Mouse (Mus musculus) lung, postnatal 0 days (tissue): ENCODE results near the gene Ippk. TPM values are rescaled to one million over a fixed set of nuclear protein-coding genes. Genes with fewer than 3 reads are reported as not detected.

Experiments
- ATAC-seq: fragments of 200-750 bp; cut with Nextera tagmentation; 2 replicates; pipeline ENCODE4 v1.8.0; 2017; ENCODE audit warnings: moderate library complexity
- DNase-seq: peaks from one replicate; pipeline ENCODE4 v3.0.0-alpha.2; 2016; ENCODE audit warnings: low spot score
- H3K27ac ChIP-seq: fragments of 300-500 bp; sonication (generic); 2 replicates; pipeline ENCODE4 v1.5.1; 2014; ENCODE audit warnings: antibody characterized with exemption, mild to moderate bottlenecking, low read length, mixed read lengths
- H3K27me3 ChIP-seq: fragments of 300-500 bp; sonication (generic); replicated peaks from 2 replicates; pipeline ENCODE4 v1.6.1; 2014; ENCODE audit warnings: low read length, mixed read lengths; ENCODE audit not compliant: insufficient read depth
- H3K36me3 ChIP-seq: fragments of 300-500 bp; sonication (generic); 2 replicates; pipeline ENCODE4 v1.6.1; 2014; ENCODE audit warnings: low read length, mixed read lengths; ENCODE audit not compliant: insufficient read depth
- H3K4me1 ChIP-seq: fragments of 300-500 bp; sonication (generic); 2 replicates; pipeline ENCODE4 v1.6.1; 2014; ENCODE audit warnings: antibody characterized with exemption, low read depth, low read length, mixed read lengths; ENCODE audit not compliant: insufficient read depth
- H3K4me2 ChIP-seq: fragments of 300-500 bp; sonication (generic); replicated peaks from 2 replicates; pipeline ENCODE4 v1.6.1; 2014; ENCODE audit warnings: low read depth, mild to moderate bottlenecking, low read length, moderate library complexity, mixed read lengths
- H3K4me3 ChIP-seq: fragments of 300-500 bp; sonication (generic); 2 replicates; pipeline ENCODE4 v1.5.1; 2014; ENCODE audit warnings: low read depth, low read length
- H3K9ac ChIP-seq: fragments of 300-500 bp; sonication (generic); replicated peaks from 2 replicates; pipeline ENCODE4 v1.6.1; 2014; ENCODE audit warnings: low read depth, mild to moderate bottlenecking
- H3K9me3 ChIP-seq: fragments of 300-500 bp; sonication (generic); 2 replicates; pipeline ENCODE4 v1.6.1; 2016; ENCODE audit warnings: low read length, mixed read lengths
- CTCF ChIP-seq: IDR thresholded peaks from 2 replicates; pipeline ENCODE4 v1.5.1; 2016; ENCODE audit warnings: antibody characterized with exemption, mild to moderate bottlenecking
- EP300 ChIP-seq: IDR thresholded peaks from 2 replicates; pipeline ENCODE4 v1.6.1; 2016; ENCODE audit warnings: antibody characterized with exemption, mild to moderate bottlenecking, control low read depth
- WGBS: fragments of 180-500 bp; shearing (Covaris S2); extraction: QIAGEN DNeasy Blood & Tissue Kit; methylation state at CpG from one replicate; pipeline ENCODE4 v1.1.7; 2014; 5-methylcytosine and 5-hydroxymethylcytosine counted together
- polyA plus RNA-seq: library from polyadenylated mRNA; unstranded; fragments of >200 nt; fragmentation: Nextera tagmentation; extraction: Ambion mirVana; gene quantifications from 2 replicates; pipeline ENCODE4 v1.2.1, GENCODE M21; 2015

Gene Ippk
- polyA plus RNA-seq, 1 experiment from 2014 or later = 12.6 TPM

DNA sequence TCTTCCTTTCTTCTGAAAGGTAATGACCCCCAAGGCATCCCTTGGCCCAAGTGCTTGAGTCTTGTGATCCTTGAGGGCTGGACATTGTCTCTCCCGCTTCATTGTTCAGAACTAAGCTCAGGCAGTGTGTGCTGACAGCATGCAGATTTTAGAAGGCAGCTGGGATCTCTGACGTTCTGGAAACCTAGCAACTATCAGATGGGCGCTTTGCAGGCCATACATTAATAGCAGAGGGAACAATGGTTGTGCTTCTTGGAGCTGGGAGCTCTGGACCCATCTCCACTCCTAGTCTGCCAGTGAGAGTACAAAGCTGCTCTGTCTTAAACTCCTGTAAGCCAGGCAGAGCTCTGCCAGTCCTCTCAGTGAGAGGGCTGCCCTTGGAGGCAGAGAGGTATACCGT is 15.1 kb downstream of the Ippk start:
- 0 out of 2 replicates have a peak overlapping the region, but pooled peaks have one; percentile 26 for H3K27ac ChIP-seq

DNA sequence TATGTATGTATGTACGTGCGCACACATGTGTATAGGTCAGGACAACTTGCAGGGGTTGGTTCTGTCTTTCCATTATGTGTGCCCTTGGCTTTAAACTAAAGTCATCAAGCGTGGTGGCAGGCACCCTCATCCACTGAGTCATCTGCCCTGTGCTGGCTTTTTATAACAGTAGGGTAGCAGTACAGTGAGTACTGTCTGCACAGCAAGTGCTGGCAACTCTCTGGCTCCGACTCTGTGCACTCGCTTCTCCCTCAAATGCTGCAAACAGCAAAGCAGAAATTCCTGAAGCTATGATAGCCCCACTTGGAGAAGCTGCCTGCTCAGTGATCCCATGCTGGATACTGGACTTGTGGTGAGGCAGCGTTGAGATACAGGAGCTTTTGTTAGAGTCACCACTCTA is 23.4 kb downstream of the Ippk start:
- H3K4me2 ChIP-seq = no peak overlapping the region
- no peak overlapping the region for H3K9ac ChIP-seq
- no peaks in the 10 kb centered on the region for H3K27me3 ChIP-seq
- no peaks in the 10 kb centered on the region for H3K9me3 ChIP-seq
- DNase-seq (no peak), ATAC-seq (no peak)
- peaks cover 9% of the 10 kb centered on the region; the same call in 1 of the 2 replicates for H3K36me3 ChIP-seq
- no peaks in the 10 kb centered on the region for H3K4me1 ChIP-seq
- H3K27ac ChIP-seq = no peak overlapping the region
- TF ChIP-seq CTCF = no peak
- TF ChIP-seq EP300 = no peak
- WGBS = 97% methylated on average over 6 of the region's 6 CpGs
- H3K4me3 ChIP-seq = no peak overlapping the region

More for the DNA sequence above, 15.1 kb downstream of the Ippk start:
- H3K9me3 ChIP-seq = no peaks in the 10 kb centered on the region
- TF ChIP-seq EP300 (no peak), CTCF (no peak)
- peak; percentile 41 for DNase-seq
- H3K4me2 ChIP-seq = no peak overlapping the region
- H3K4me3 ChIP-seq = no peak overlapping the region
- ATAC-seq = peak; percentile 37; the same call in 1 of the 2 replicates
- H3K4me1 ChIP-seq = no peaks in the 10 kb centered on the region
- 0 out of 2 replicates have a peak, but pooled peaks cover 14% of the 10 kb centered on the region for H3K36me3 ChIP-seq
- H3K9ac ChIP-seq = no peak overlapping the region
- H3K27me3 ChIP-seq = no peaks in the 10 kb centered on the region
- WGBS = 68% methylated on average over 4 of the region's 4 CpGs

DNA sequence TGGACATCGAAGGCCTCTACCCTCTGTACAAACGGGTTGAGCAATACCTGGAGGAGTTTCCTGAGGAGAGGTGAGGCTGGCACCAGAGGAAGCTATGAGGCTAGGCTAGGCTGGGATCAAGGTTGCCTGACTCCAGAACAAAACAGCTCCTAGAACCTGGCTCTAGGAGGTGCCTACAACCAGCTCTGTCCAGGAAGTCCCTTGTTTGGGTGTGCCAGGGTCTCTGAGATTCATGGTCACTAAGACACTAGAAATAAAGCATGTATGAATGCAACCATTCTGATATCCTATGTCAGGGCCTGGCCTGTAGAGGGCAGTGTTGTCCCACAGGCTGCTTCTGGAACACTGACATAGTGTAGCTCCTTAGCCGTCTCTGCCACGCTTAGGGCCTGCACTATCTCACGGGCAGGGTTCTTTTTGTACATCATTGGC is 28.3 kb downstream of the Ippk start:
- H3K4me1 ChIP-seq = no peaks in the 10 kb centered on the region
- no peaks in the 10 kb centered on the region for H3K9me3 ChIP-seq
- DNase-seq = peak; percentile 91
- peak; percentile 90 for ATAC-seq
- H3K27me3 ChIP-seq = no peaks in the 10 kb centered on the region
- WGBS = 27% methylated on average over 5 of the region's 5 CpGs
- no peak overlapping the region for H3K4me2 ChIP-seq
- H3K27ac ChIP-seq = no peak overlapping the region
- no peaks in the 10 kb centered on the region; the same call in 1 of the 2 replicates for H3K36me3 ChIP-seq
- no peak overlapping the region for H3K4me3 ChIP-seq
- TF ChIP-seq EP300 (no peak), CTCF (peak; percentile 99)
- no peak overlapping the region for H3K9ac ChIP-seq

DNA sequence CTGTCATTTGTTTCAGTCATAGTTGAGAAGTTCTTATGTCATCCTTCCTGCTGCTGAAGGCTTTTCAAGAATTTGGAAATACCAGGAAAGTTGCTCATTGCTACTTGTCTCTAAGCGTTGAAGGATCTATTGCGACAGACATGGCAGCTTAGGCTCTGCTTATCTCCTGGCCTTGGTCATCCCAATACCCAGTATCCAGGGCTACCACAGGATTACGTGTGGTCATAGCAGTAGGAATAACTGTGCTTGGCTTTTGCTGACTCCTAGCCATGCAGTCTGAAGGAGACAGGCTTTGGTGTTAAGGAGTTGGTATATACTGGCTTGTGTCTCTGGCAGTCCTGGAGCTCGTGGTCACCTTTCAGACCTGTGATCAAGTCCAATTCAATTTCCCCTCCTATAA is 39.2 kb downstream of the Ippk start:
- peak overlapping the region; percentile 78 for H3K27ac ChIP-seq
- TF ChIP-seq EP300 (no peak), CTCF (no peak)
- ATAC-seq (peak; percentile 32), DNase-seq (peak; percentile 84)
- no peaks in the 10 kb centered on the region for H3K27me3 ChIP-seq
- H3K9ac ChIP-seq = no peak overlapping the region
- no peaks in the 10 kb centered on the region for H3K4me1 ChIP-seq
- peaks cover 13% of the 10 kb centered on the region for H3K36me3 ChIP-seq
- H3K9me3 ChIP-seq = no peaks in the 10 kb centered on the region
- 58% methylated on average over 4 of the region's 4 CpGs for WGBS
- H3K4me3 ChIP-seq = no peak overlapping the region
- H3K4me2 ChIP-seq = no peak overlapping the region

DNA sequence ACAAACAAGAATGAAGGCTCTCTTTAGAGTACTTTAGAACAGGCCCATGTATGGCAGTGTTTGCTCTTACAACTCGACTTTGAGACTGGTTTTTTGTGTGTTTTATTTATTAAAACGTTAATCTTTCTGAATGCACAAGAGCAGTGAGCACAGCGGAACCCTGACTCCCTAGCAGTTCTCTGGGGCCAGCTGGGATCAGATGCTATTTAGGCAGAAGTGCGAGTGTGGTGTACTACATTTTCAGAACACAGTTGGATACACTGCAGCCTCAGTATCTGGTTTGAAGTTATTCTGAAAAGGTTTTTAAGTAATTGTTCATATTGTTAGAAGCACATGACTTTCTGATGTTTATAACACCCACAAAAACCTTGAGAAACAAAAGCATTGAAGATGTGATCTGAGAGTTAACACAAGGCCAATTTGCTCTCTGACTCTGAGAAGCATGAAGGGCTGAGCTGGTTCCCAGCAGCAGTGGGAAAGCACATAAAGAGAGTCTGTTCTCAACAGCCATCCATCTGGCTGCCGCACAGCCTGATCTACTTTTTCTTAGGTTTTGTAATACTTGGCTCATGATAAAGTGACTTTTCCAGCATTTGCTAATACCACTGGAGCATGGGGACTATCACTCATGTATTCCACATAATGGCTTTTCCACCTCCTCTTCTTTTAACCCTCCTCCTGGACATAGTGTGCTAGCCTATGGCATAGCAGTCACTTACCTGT is 39.8 kb downstream of the Ippk start:
- ATAC-seq = peak; percentile 63
- TF ChIP-seq CTCF (no peak), EP300 (no peak; the same call in 1 of the 2 replicates)
- Histone ChIP-seq H3K4me1 (no peaks in the 10 kb centered on the region), H3K27me3 (no peaks in the 10 kb centered on the region), H3K9ac (no peak overlapping the region), H3K4me3 (no peak overlapping the region), H3K9me3 (no peaks in the 10 kb centered on the region), H3K27ac (peak overlapping the region; percentile 78), H3K36me3 (peaks cover 13% of the 10 kb centered on the region), H3K4me2 (no peak overlapping the region)
- 50% methylated on average over 5 of the region's 5 CpGs for WGBS
- DNase-seq = peak; percentile 68

DNA sequence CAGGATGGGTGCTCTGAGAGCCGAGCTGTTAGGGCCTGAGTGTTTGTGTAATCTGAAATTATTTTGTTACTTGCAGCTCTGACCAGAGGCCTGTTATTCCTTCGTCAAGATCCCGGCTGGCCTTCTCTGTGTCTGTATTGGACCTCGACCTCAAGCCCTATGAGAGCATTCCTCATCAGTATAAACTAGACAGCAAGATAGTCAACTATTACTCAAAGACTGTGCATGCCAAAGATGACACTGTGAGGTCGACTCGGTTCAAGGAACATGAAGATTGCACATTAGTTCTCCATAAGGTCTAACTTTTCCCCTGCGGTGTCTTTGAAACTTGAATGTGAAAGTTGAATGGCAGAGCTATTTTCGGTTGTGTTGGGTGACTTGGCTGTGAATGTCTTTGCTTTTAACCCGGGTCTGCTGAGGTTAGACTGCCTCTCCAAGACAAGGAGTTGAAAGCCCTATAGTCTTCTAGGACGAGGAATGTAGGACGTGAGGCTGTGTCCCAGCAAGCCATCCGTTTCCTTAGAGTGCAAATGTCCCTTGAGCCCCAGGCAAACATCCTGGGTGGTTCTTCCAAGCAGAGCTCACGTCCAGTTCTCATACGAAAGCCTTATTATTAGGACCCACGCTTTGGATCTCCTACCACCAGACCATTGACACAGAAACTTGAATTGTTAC is 40.5 kb downstream of the Ippk start:
- peak; percentile 84 for ATAC-seq
- H3K27ac ChIP-seq = peak overlapping the region; percentile 78

More for the DNA sequence above, 40.5 kb downstream of the Ippk start:
- Histone ChIP-seq H3K4me2 (no peak overlapping the region), H3K9ac (no peak overlapping the region), H3K27me3 (no peaks in the 10 kb centered on the region), H3K4me3 (no peak overlapping the region), H3K36me3 (peaks cover 13% of the 10 kb centered on the region), H3K9me3 (no peaks in the 10 kb centered on the region), H3K4me1 (no peaks in the 10 kb centered on the region; the same call in 1 of the 2 replicates)
- DNase-seq = peak; percentile 82
- 65% methylated on average over 15 of the region's 15 CpGs for WGBS
- TF ChIP-seq CTCF (no peak), EP300 (0 out of 2 replicates have a peak, but pooled peaks have one; percentile 53)
